9 mouse cellular contexts compared by ENCODE assay signal in genomic region chr2:34027445-34027844, GRCm38 (mm10).
DNase-seq lines count a peak whose midpoint lies in the region; ATAC-seq and TF ChIP-seq lines count a peak whose summit lies in the region.
"Had no signal": no experiment of that assay in that cellular context is flagged by ENCODE, and none has a peak within 500 bp of the region (broad histone marks: within the 10 kb centered on the region; RNA-seq: fewer than 3 reads in every experiment).

No protein-coding gene starts in this region.

- H3K9ac ChIP-seq in kidney, postnatal 0 days (ENCODE audit: low read depth, low read length): no peak overlapping the region
- no peak overlapping the region for H3K9ac ChIP-seq in neural tube, embryonic 12.5 days

- peaks cover 8% of the 10 kb centered on the region for H3K4me1 ChIP-seq in kidney, postnatal 0 days (replicated peaks; ENCODE audit: insufficient read depth, low read length)
- peaks cover 29% of the 10 kb centered on the region for H3K4me1 ChIP-seq in embryonic facial prominence, embryonic 10.5 days
- H3K4me1 ChIP-seq in neural tube, embryonic 12.5 days: peaks cover 32% of the 10 kb centered on the region

- 40% methylated on average over 9 of the region's 9 CpGs for WGBS in kidney, postnatal 0 days
- 45% methylated on average over 9 of the region's 9 CpGs for WGBS in embryonic facial prominence, embryonic 10.5 days
- 31% methylated on average over 9 of the region's 9 CpGs for WGBS in neural tube, embryonic 12.5 days

- no peak overlapping the region for H3K4me2 ChIP-seq in kidney, postnatal 0 days (ENCODE audit: low read length)
- no peak overlapping the region for H3K4me2 ChIP-seq in neural tube, embryonic 12.5 days (replicated peaks)

- DNase-seq in kidney, postnatal 0 days (ENCODE audit: low spot score): no peak
- DNase-seq in kidney, adult 8-10 months: no peak
- DNase-seq in embryonic facial prominence, embryonic 10.5 days (ENCODE audit: low spot score): peak; percentile 40
- DNase-seq in layer of hippocampus, adult 8-10 months (ENCODE audit: low spot score in 2 of 2): peak; percentile 18 to 19
- DNase-seq in cerebellum, postnatal 36 days: no peak
- no peak for DNase-seq in natural killer cell, adult 2 months (ENCODE audit: low spot score in 2 of 2)
- DNase-seq in kidney, adult 9 months: no peak
- DNase-seq: kidney, adult 2 months had no signal

- no peaks in the 10 kb centered on the region for H3K36me3 ChIP-seq in kidney, postnatal 0 days (ENCODE audit: insufficient read depth, low read length)
- H3K36me3 ChIP-seq in embryonic facial prominence, embryonic 10.5 days (replicated peaks): no peaks in the 10 kb centered on the region
- no peaks in the 10 kb centered on the region for H3K36me3 ChIP-seq in neural tube, embryonic 12.5 days

- H3K27me3 ChIP-seq in kidney, postnatal 0 days (ENCODE audit: insufficient read depth, low read length): no peaks in the 10 kb centered on the region
- H3K27me3 ChIP-seq in embryonic facial prominence, embryonic 10.5 days (replicated peaks; ENCODE audit: low read depth, poor library complexity, severe bottlenecking): peaks cover 9% of the 10 kb centered on the region; the same call in 1 of the 2 replicates
- H3K27me3 ChIP-seq in neural tube, embryonic 12.5 days (replicated peaks): no peaks in the 10 kb centered on the region

- H3K27ac ChIP-seq in kidney, postnatal 0 days: no peak overlapping the region
- 0 out of 2 replicates have a peak overlapping the region, but pooled peaks have one; percentile 4 for H3K27ac ChIP-seq in embryonic facial prominence, embryonic 10.5 days (replicated peaks)
- no peak overlapping the region for H3K27ac ChIP-seq in neural tube, embryonic 12.5 days

- no peak overlapping the region for H3K4me3 ChIP-seq in kidney, postnatal 0 days (replicated peaks; ENCODE audit: low read depth, low read length)
- H3K4me3 ChIP-seq in embryonic facial prominence, embryonic 10.5 days: no peak overlapping the region
- H3K4me3 ChIP-seq in neural tube, embryonic 12.5 days: no peak overlapping the region

- ATAC-seq in kidney, postnatal 0 days (replicated peaks; ENCODE audit: low FRiP score, low read depth): 0 out of 2 replicates have a peak, but pooled peaks have one; percentile 43
- peak; percentile 62 for ATAC-seq in neural tube, embryonic 12.5 days (ENCODE audit: low FRiP score, low read depth)

- no peaks in the 10 kb centered on the region for H3K9me3 ChIP-seq in kidney, postnatal 0 days (replicated peaks; ENCODE audit: low read length)
- H3K9me3 ChIP-seq in embryonic facial prominence, embryonic 10.5 days: no peaks in the 10 kb centered on the region
- H3K9me3 ChIP-seq in neural tube, embryonic 12.5 days: no peaks in the 10 kb centered on the region

- no peak for TF ChIP-seq CTCF in kidney, postnatal 0 days (IDR thresholded peaks at IDR 0.05; ENCODE audit: low read depth)

Comparison
In these comparisons a context has a peak if more than half of its experiments do, and no peak if none do; other contexts are left out.
1. DNase-seq: peak in embryonic facial prominence, embryonic 10.5 days (single experiment) and layer of hippocampus, adult 8-10 months (2 of 2); none in kidney, postnatal 0 days (single experiment), kidney, adult 8-10 months (0 of 2), cerebellum, postnatal 36 days (0 of 2), natural killer cell, adult 2 months (0 of 2) and kidney, adult 9 months (single experiment).